Mouse (Mus musculus) forebrain, embryonic 13.5 days (tissue): ENCODE data around the gene Sgms2. TPM values are rescaled to one million over a fixed set of nuclear protein-coding genes. Genes with fewer than 3 reads are reported as not detected.

ENCODE experiments used
- ATAC-seq: fragments of 200-750 bp; cut with Nextera tagmentation; 2 replicates; pipeline ENCODE4 v1.8.0; 2017
- H3K27ac ChIP-seq: fragments of 300-500 bp; sonication (generic); 2 replicates; pipeline ENCODE4 v1.5.1; 2015; ENCODE audit warnings: inconsistent platforms, mild to moderate bottlenecking, moderate library complexity
- H3K27me3 ChIP-seq: fragments of 300-500 bp; sonication (generic); 2 replicates; pipeline ENCODE4 v1.6.1; 2015; ENCODE audit warnings: mild to moderate bottlenecking, inconsistent platforms
- H3K36me3 ChIP-seq: fragments of 300-500 bp; sonication (generic); 2 replicates; pipeline ENCODE4 v1.6.1; 2015; ENCODE audit warnings: mild to moderate bottlenecking, inconsistent platforms; ENCODE audit not compliant: poor library complexity, severe bottlenecking
- H3K4me1 ChIP-seq: fragments of 300-500 bp; sonication (generic); 2 replicates; pipeline ENCODE4 v1.6.1; 2015; ENCODE audit warnings: inconsistent platforms
- H3K4me2 ChIP-seq: fragments of 300-500 bp; sonication (generic); 2 replicates; pipeline ENCODE4 v1.6.1; 2015; ENCODE audit warnings: inconsistent platforms, mild to moderate bottlenecking, moderate library complexity
- H3K4me3 ChIP-seq: fragments of 300-500 bp; sonication (generic); 2 replicates; pipeline ENCODE4 v1.5.1; 2015; ENCODE audit warnings: mild to moderate bottlenecking, inconsistent platforms
- H3K9ac ChIP-seq: fragments of 300-500 bp; sonication (generic); 2 replicates; pipeline ENCODE4 v1.6.1; 2015; ENCODE audit warnings: mild to moderate bottlenecking, inconsistent platforms
- H3K9me3 ChIP-seq: fragments of 300-500 bp; sonication (generic); replicated peaks from 2 replicates; pipeline ENCODE4 v1.6.1; 2016; ENCODE audit warnings: inconsistent platforms
- WGBS: fragments of 180-500 bp; shearing (Covaris S2); methylation state at CpG from one replicate; pipeline ENCODE4 v1.1.7; 2015; 5-methylcytosine and 5-hydroxymethylcytosine counted together
- polyA plus RNA-seq: library from polyadenylated mRNA; unstranded; fragments of >200 nt; fragmentation: Nextera tagmentation; extraction: Ambion mirVana; gene quantifications from 2 replicates; pipeline ENCODE4 v1.2.1, GENCODE M21; 2015

Gene Sgms2
- polyA plus RNA-seq, 1 experiment from 2014 or later = 0.53 TPM

DNA sequence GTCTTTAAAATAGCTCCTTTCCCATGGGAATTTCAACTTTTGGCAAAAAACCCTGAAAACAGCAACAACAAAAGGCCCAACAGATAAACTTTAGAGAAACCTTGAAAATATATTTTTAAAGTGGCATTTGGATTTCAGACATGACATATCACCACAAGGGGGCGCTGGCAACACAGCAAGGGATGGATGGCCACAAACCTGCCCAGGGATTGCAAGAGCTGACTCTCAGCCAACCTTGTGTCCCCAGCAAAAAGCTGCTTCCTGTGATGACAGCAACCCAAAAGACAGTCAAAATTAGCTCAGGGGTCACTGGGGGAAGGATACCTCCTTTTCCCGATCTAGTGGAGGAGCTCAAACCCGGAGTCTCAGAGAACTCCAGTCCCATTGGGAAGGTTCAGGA lies 171.0 kb downstream of the Sgms2 start:
- no peaks in the 10 kb centered on the region for H3K9me3 ChIP-seq
- no peak overlapping the region for H3K9ac ChIP-seq
- H3K27me3 ChIP-seq = no peaks in the 10 kb centered on the region
- no peak overlapping the region for H3K4me3 ChIP-seq
- H3K27ac ChIP-seq = no peak overlapping the region
- WGBS = 7% methylated on average over 3 of the region's 3 CpGs
- H3K36me3 ChIP-seq = no peaks in the 10 kb centered on the region
- no peak overlapping the region for H3K4me2 ChIP-seq
- H3K4me1 ChIP-seq = 0 out of 2 replicates have a peak, but pooled peaks cover 4% of the 10 kb centered on the region
- ATAC-seq = 0 out of 2 replicates have a peak, but pooled peaks have one; percentile 48

DNA sequence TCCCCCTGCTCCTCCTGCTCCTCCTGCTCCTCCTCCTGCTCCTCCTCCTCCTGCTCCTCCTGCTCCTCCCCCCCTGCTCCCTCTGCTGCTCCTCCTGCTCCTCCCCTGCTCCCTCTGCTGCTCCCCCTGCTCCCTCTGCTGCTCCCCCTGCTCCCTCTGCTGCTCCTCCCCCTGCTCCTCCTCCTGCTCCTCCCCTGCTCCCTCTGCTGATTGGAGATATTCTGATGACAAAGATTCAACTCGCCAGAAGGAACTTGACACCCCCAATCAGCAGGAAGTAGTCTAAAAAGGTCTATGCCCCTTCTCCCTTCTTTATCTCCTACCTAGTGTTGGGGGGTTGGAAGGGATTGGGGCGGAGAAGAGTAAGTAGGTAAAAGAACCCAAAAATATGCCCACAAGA lies 173.0 kb downstream of the Sgms2 start:
- H3K9me3 ChIP-seq = no peaks in the 10 kb centered on the region
- 52% methylated on average over 2 of the region's 2 CpGs for WGBS
- 0 out of 2 replicates have a peak, but pooled peaks cover 4% of the 10 kb centered on the region for H3K4me1 ChIP-seq
- H3K36me3 ChIP-seq = no peaks in the 10 kb centered on the region
- ATAC-seq = no peak
- no peaks in the 10 kb centered on the region for H3K27me3 ChIP-seq
- H3K9ac ChIP-seq = no peak overlapping the region
- H3K4me3 ChIP-seq = no peak overlapping the region
- no peak overlapping the region for H3K4me2 ChIP-seq
- no peak overlapping the region for H3K27ac ChIP-seq

DNA sequence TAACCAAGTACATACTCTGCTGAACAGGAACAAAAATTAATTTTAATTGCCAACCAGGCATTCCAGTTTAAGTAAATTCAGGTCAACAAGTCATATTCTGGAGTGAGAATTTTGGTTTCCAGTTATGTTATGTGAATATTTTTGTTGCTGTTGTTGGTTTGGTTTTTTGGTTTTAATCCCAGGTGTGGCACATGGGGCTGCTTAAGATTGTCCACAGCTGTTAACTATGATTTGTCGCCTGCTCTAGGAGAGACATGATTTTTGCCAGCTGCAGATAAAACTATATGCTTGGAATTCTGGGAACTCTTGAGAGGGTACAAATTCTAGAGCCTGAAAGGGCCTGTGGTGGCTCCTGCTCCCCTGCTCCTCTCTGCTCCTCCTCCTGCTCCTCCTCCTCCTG lies 174.1 kb downstream of the Sgms2 start:
- Histone ChIP-seq H3K4me2 (no peak overlapping the region), H3K27ac (no peak overlapping the region), H3K9ac (no peak overlapping the region), H3K4me3 (no peak overlapping the region), H3K27me3 (no peaks in the 10 kb centered on the region), H3K4me1 (0 out of 2 replicates have a peak, but pooled peaks cover 4% of the 10 kb centered on the region), H3K36me3 (no peaks in the 10 kb centered on the region), H3K9me3 (no peaks in the 10 kb centered on the region)
- ATAC-seq = no peak
- 93% methylated on average over 1 of the region's 1 CpGs for WGBS

DNA sequence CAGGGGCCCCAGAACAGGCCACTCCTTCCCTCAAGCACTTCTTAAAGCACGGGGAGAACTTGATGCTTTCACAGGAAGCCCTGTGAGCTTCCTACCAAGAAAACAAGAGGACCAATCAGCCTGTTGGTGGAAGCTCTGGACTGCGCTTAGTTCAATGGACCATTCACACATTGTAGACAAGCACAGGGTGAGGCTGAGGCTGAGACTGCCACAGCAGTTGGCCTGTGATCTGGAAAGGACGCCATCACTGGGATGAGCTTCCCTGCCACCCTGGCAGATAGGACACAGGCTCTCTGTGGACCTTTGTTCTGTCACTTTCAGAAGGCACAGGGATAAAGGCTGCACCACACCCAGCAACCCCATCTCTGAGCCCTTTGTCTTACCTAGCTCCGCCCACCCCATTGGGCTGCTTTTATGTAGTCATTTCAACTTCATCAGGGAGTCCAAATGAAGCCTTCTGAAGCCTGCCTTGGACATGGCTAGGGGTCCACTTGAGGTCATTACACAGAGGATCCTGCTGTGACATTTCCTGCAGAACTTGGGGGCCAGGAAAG lies 175.2 kb downstream of the Sgms2 start:
- H3K9me3 ChIP-seq = no peaks in the 10 kb centered on the region
- H3K4me2 ChIP-seq = no peak overlapping the region
- H3K4me3 ChIP-seq = no peak overlapping the region
- no peak overlapping the region for H3K9ac ChIP-seq
- no peak for ATAC-seq
- 0 out of 2 replicates have a peak, but pooled peaks cover 4% of the 10 kb centered on the region for H3K4me1 ChIP-seq
- no peaks in the 10 kb centered on the region for H3K27me3 ChIP-seq
- WGBS = 36% methylated on average over 4 of the region's 4 CpGs
- H3K36me3 ChIP-seq = no peaks in the 10 kb centered on the region
- H3K27ac ChIP-seq = no peak overlapping the region

DNA sequence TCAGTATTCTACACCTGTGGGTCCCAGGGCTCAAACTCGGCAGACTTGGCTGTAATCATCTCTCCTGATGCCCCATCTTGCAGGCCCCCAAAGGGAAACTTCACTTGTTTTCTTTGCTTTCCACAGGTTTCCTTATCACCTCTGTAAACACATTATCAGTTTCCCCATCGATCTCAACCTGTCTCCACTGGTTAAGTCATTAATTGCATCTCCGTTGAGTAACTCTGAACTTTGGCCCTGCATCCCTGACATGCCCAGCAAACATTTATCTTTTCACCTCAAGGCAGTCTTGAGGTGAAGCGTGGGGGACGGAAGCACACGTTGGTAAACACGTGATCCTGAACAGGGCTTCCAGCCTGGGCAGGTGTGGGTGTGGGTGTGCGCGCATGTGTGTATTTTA lies 178.9 kb downstream of the Sgms2 start:
- no peak for ATAC-seq
- Histone ChIP-seq H3K9ac (no peak overlapping the region), H3K9me3 (peaks cover 9% of the 10 kb centered on the region; the same call in 1 of the 2 replicates), H3K27ac (no peak overlapping the region), H3K36me3 (no peaks in the 10 kb centered on the region), H3K4me1 (0 out of 2 replicates have a peak, but pooled peaks cover 4% of the 10 kb centered on the region), H3K27me3 (no peaks in the 10 kb centered on the region), H3K4me3 (no peak overlapping the region), H3K4me2 (no peak overlapping the region)
- WGBS = 93% methylated on average over 9 of the region's 9 CpGs

DNA sequence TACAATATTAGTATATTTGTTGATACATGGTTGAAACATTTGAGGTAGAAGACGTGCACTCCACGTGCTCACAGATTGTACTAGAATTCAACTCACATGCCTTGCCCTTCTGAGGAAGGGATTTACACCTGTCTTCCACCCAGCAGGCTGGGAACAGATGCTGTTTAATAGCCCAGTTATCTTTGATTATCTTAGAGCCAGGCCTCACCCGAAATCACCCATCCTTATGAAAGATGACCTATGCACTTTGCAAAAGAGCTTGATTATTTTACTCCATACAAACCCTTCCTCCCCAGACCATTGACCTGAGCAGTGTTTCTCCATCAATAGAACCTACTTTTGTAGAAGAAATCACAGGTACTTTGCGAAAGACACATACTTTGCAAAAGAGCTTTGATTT lies 180.6 kb downstream of the Sgms2 start:
- Histone ChIP-seq H3K27me3 (no peaks in the 10 kb centered on the region), H3K4me3 (no peak overlapping the region), H3K9me3 (peaks cover 9% of the 10 kb centered on the region; the same call in 1 of the 2 replicates), H3K27ac (no peak overlapping the region), H3K4me2 (no peak overlapping the region), H3K36me3 (no peaks in the 10 kb centered on the region), H3K9ac (no peak overlapping the region), H3K4me1 (no peaks in the 10 kb centered on the region)
- WGBS = 92% methylated on average over 4 of the region's 4 CpGs
- ATAC-seq = no peak

DNA sequence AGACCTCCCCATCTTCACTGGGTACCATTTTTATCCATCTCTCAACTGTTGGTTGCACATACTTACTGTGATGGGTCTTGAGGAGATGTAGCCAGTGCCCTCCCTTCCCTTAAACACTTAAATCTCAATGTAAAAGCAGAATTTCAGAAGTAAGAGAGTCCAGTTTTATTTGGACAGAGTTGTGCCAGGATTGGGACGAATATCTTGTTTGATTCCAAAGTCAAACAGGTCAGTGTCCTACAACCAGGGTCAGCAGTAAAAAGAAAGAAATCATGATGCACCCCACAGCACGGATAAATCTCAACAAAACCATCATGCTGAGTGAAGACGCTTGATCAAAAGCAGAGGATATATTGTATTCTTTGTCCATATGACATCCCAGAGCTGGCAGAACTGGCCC lies 183.4 kb downstream of the Sgms2 start:
- H3K4me3 ChIP-seq = no peak overlapping the region
- 86% methylated on average over 3 of the region's 3 CpGs for WGBS
- no peaks in the 10 kb centered on the region for H3K4me1 ChIP-seq
- no peak overlapping the region for H3K9ac ChIP-seq
- no peak for ATAC-seq
- no peaks in the 10 kb centered on the region for H3K36me3 ChIP-seq
- H3K27ac ChIP-seq = no peak overlapping the region
- H3K4me2 ChIP-seq = no peak overlapping the region
- H3K9me3 ChIP-seq = peaks cover 9% of the 10 kb centered on the region; the same call in 1 of the 2 replicates
- peaks cover 4% of the 10 kb centered on the region; the same call in 1 of the 2 replicates for H3K27me3 ChIP-seq

DNA sequence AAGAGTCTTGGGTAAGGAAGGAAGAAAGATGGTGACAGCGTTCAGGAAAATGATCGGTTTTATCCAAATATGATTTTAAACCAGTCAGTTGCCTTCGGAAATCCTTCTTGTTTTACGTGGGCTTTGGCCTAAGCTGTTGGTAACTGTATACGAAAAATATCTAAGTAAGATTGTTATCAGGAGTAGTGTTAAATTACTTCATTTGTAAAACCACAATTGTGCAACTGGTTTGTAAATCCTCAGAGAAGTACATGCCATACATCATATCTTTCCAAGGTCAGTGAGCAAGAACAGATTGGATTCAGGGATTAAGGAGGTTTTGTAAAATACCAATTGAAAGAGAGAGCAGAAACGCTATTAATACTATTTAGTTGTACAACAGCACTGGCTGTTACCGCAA lies 185.0 kb downstream of the Sgms2 start:
- 90% methylated on average over 7 of the region's 7 CpGs for WGBS
- Histone ChIP-seq H3K9ac (no peak overlapping the region), H3K4me2 (no peak overlapping the region), H3K4me1 (peaks cover 12% of the 10 kb centered on the region; the same call in 1 of the 2 replicates), H3K27ac (no peak overlapping the region), H3K36me3 (no peaks in the 10 kb centered on the region), H3K27me3 (peaks cover 4% of the 10 kb centered on the region; the same call in 1 of the 2 replicates), H3K9me3 (peaks cover 9% of the 10 kb centered on the region; the same call in 1 of the 2 replicates), H3K4me3 (no peak overlapping the region)
- no peak for ATAC-seq

DNA sequence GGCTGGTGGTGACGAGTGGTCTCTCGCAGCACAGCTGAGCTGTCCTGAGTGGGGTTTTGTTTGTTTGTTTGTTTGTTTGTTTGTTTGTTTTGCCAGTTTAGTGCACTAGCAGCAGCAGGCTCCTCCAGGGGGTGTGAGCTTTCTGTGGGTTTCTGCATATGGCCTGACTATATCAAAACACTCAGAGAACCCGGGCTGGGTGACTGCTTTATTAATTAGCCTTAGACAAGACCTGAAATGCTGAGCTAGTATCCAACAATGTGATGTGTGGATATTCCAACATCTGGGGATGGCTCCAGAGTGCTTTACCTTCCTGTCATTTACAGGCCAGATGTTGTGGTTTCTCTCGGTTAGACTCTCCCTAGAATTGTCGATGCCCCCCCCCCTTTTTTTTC lies 187.9 kb downstream of the Sgms2 start:
- peaks cover 4% of the 10 kb centered on the region; the same call in 1 of the 2 replicates for H3K27me3 ChIP-seq
- no peaks in the 10 kb centered on the region for H3K36me3 ChIP-seq
- H3K4me3 ChIP-seq = peak overlapping the region; percentile 64
- peak; percentile 61 for ATAC-seq
- peak overlapping the region; percentile 79 for H3K9ac ChIP-seq
- 24% methylated on average over 5 of the region's 5 CpGs for WGBS
- H3K4me1 ChIP-seq = peaks cover 12% of the 10 kb centered on the region; the same call in 1 of the 2 replicates
- H3K4me2 ChIP-seq = peak overlapping the region; percentile 96
- 0 out of 2 replicates have a peak overlapping the region, but pooled peaks have one; percentile 59 for H3K27ac ChIP-seq
- no peaks in the 10 kb centered on the region for H3K9me3 ChIP-seq

DNA sequence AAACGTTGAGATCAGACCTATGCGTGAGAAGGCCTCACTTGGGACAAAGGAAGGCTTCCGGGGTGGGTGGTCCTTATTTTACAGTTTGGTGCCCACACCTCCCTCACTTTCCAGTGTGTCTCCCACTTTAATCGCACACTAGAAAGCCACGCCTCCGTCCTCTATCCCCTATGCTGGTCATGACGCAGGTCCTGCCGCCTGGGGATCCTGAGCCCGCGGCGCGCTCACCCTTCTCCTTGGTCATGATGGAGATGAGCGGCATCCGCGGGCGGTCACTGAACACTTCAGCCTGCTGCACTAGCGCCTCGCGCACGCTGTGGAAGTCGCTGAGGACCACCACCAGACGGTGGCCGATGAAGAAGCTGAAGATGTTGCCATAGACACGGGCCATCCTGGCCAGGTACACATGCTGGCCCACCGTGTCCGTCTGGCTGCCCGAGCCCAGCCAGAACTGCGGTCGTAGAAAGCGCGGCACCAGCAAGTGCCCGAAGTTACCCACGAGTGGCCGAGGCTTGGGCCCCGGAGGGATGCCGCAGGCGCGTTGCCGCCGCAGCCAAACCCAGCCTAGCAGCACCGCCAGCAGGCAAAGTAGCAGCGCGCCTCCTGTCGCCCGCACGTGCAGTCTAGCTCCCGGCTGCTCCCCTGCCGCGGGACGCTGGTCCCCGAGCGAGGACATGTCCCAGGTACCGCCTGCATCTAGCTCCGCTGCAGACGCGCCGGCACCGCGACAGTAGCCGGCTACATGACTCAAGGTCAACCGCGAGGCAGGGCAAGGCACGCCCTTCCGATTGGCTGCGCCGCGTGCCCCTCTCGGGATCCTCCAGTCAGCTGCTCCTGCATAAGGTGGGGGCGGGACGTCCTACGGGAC lies 188.5 kb downstream of the Sgms2 start, which contains the start of gene Cyp2u1:
Gene Cyp2u1 (minus strand): TSS at position 776 of the 868 bp plus-strand sequence.
- H3K27ac ChIP-seq = peak within 1 kb of the TSS; percentile 59
- under 1% methylated on average over 71 of the region's 71 CpGs for WGBS

DNA sequence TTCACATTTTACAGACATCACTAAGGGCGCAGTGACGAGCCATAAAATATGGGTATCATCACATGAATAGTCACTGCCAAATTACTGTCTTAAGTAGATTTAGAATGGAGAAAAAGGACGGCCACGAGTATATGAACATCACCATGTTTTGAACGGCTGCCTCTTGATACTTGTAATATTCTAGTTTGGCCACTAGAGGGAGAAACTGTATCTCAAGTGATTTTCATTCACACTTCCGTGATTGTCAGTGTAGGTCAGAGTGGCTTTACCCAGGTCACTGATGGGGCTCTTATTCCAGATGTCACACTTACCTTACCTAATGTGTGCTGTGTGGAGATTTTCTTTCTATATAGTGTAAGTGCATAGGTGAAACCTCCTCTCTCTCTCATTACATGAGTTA lies 191.3 kb downstream of the Sgms2 start:
- Histone ChIP-seq H3K27me3 (peaks cover 4% of the 10 kb centered on the region; the same call in 1 of the 2 replicates), H3K4me3 (no peak overlapping the region), H3K4me2 (no peak overlapping the region), H3K36me3 (no peaks in the 10 kb centered on the region), H3K9me3 (no peaks in the 10 kb centered on the region), H3K9ac (no peak overlapping the region), H3K27ac (no peak overlapping the region), H3K4me1 (peaks cover 12% of the 10 kb centered on the region; the same call in 1 of the 2 replicates)
- no peak for ATAC-seq
- WGBS = 8% methylated on average over 6 of the region's 6 CpGs

More for the DNA sequence above, 188.5 kb downstream of the Sgms2 start, which contains the start of gene Cyp2u1:
- H3K4me1 ChIP-seq = peaks cover 12% of the 10 kb centered on the region; the same call in 1 of the 2 replicates
- no peaks in the 10 kb centered on the region for H3K9me3 ChIP-seq
- peak within 1 kb of the TSS; percentile 96 for H3K4me2 ChIP-seq
- peaks cover 4% of the 10 kb centered on the region; the same call in 1 of the 2 replicates for H3K27me3 ChIP-seq
- peak within 1 kb of the TSS; percentile 79 for H3K9ac ChIP-seq
- peak within 1 kb of the TSS; percentile 64 for H3K4me3 ChIP-seq
- peak; percentile 98 for ATAC-seq
- no peaks in the 10 kb centered on the region for H3K36me3 ChIP-seq

DNA sequence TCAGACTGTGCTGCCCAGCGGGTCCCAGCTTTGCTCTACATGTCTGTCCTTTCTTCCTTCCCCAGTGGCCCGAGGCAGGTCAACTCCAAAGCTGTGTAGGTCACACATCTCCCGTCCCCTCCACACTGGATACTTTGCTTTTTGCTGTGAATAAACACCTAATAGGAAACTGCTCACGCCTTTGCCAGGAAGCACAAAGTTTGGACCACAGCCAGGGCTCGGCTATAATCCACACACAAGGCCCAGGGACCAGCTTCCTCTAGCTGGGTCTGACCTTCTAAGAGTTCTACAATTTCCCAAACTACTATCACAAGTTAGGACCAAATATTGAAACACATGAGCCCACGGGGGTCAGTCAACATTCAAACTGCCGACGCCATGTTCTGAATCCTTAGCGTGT lies 192.1 kb downstream of the Sgms2 start:
- peaks cover 12% of the 10 kb centered on the region; the same call in 1 of the 2 replicates for H3K4me1 ChIP-seq
- no peaks in the 10 kb centered on the region for H3K9me3 ChIP-seq
- H3K36me3 ChIP-seq = no peaks in the 10 kb centered on the region
- no peak for ATAC-seq
- H3K4me3 ChIP-seq = no peak overlapping the region
- no peak overlapping the region for H3K27ac ChIP-seq
- H3K27me3 ChIP-seq = peaks cover under 1% of the 10 kb centered on the region; the same call in 1 of the 2 replicates
- no peak overlapping the region for H3K9ac ChIP-seq
- 85% methylated on average over 9 of the region's 9 CpGs for WGBS
- H3K4me2 ChIP-seq = no peak overlapping the region
